16 mouse cellular contexts compared by ENCODE assay signal in genomic region chr17:11267951-11268350, GRCm38 (mm10).
"Had no signal": no experiment of that assay in that cellular context is flagged by ENCODE, and none has a peak within 500 bp of the region (broad histone marks: within the 10 kb centered on the region; RNA-seq: fewer than 3 reads in every experiment).

No protein-coding gene starts in this region.

- ATAC-seq: liver, embryonic 12.5 days; liver, postnatal 0 days; lung, postnatal 0 days; midbrain, embryonic 13.5 days; midbrain, embryonic 15.5 days; midbrain, embryonic 16.5 days had no signal

- DNase-seq: left cerebral cortex, postnatal 4 days; liver; liver, embryonic 13.5 days; liver, postnatal 0 days; lung, adult 18-20 months; lung, adult 2 months; lung, postnatal 10 days; lung, postnatal 14 days; lung, postnatal 36 days; lung, postnatal 4 days; midbrain, embryonic 14.5 days had no signal
